Mouse (Mus musculus): ENCODE measurements at regions not wholly inside any gene's neighbourhood (a gene's known extent, or its start where the extent isn't known, plus 50 kb on each side); places are given as distances from the start of the nearest gene placed in this dataset.

- H3K9me3 ChIP-seq (replicated peaks; ENCODE audit: control insufficient read depth, low read length): no peaks in the 10 kb centered on the region
- H3K9ac ChIP-seq (ENCODE audit: low read length): no peak overlapping the region
- no peak overlapping the region for H3K27ac ChIP-seq (ENCODE audit: low read length)
- H3K36me3 ChIP-seq (ENCODE audit: control insufficient read depth, insufficient read depth): no peaks in the 10 kb centered on the region
- peak; percentile 58; the same call in 1 of the 2 replicates for ATAC-seq (replicated peaks; ENCODE audit: extremely low read depth, insufficient read depth, low FRiP score)
- H3K4me2 ChIP-seq (ENCODE audit: low read depth, low read length): peak overlapping the region; percentile 1; the same call in 1 of the 2 replicates
- no peak overlapping the region for H3K4me3 ChIP-seq (ENCODE audit: low read length)
- H3K4me1 ChIP-seq (ENCODE audit: control insufficient read depth, insufficient read depth, low read length): 0 out of 2 replicates have a peak, but pooled peaks cover 2% of the 10 kb centered on the region
- H3K27me3 ChIP-seq (ENCODE audit: control insufficient read depth, insufficient read depth, low read length): no peaks in the 10 kb centered on the region
- 52% methylated on average over 10 of the region's 10 CpGs for WGBS
Measured at GRCm38 (mm10) chr15:11533002-11533610, 133.6 kb upstream of the Tars start.

- Histone ChIP-seq H3K4me2 (ENCODE audit: low read depth, low read length) (peak overlapping the region; percentile 1; the same call in 1 of the 2 replicates), H3K36me3 (ENCODE audit: control insufficient read depth, insufficient read depth) (no peaks in the 10 kb centered on the region), H3K4me1 (ENCODE audit: control insufficient read depth, insufficient read depth, low read length) (0 out of 2 replicates have a peak, but pooled peaks cover 2% of the 10 kb centered on the region), H3K4me3 (ENCODE audit: low read length) (no peak overlapping the region), H3K9me3 (replicated peaks; ENCODE audit: control insufficient read depth, low read length) (no peaks in the 10 kb centered on the region), H3K27me3 (ENCODE audit: control insufficient read depth, insufficient read depth, low read length) (no peaks in the 10 kb centered on the region), H3K9ac (ENCODE audit: low read length) (no peak overlapping the region), H3K27ac (ENCODE audit: low read length) (no peak overlapping the region)
- WGBS: 63% methylated on average over 9 of the region's 9 CpGs
- ATAC-seq (replicated peaks; ENCODE audit: extremely low read depth, insufficient read depth, low FRiP score): no peak
Measured at GRCm38 (mm10) chr15:11532536-11532935, 133.1 kb upstream of the Tars start.

GRCm38 (mm10) chr15:11529819-11530810 lies 130.7 kb upstream of the Tars start:
- WGBS: 65% methylated on average over 8 of the region's 8 CpGs
- no peaks in the 10 kb centered on the region for H3K36me3 ChIP-seq (ENCODE audit: control insufficient read depth, insufficient read depth)
- no peak for ATAC-seq (replicated peaks; ENCODE audit: extremely low read depth, insufficient read depth, low FRiP score)
- H3K4me2 ChIP-seq (ENCODE audit: low read depth, low read length): no peak overlapping the region
- H3K4me3 ChIP-seq (ENCODE audit: low read length): no peak overlapping the region
- H3K4me1 ChIP-seq (ENCODE audit: control insufficient read depth, insufficient read depth, low read length): 0 out of 2 replicates have a peak, but pooled peaks cover 2% of the 10 kb centered on the region
- no peak overlapping the region for H3K27ac ChIP-seq (ENCODE audit: low read length)
- no peaks in the 10 kb centered on the region for H3K27me3 ChIP-seq (ENCODE audit: control insufficient read depth, insufficient read depth, low read length)
- H3K9me3 ChIP-seq (replicated peaks; ENCODE audit: control insufficient read depth, low read length): no peaks in the 10 kb centered on the region
- H3K9ac ChIP-seq (ENCODE audit: low read length): no peak overlapping the region

GRCm38 (mm10) chr15:11524337-11525106 lies 125.1 kb upstream of the Tars start:
- no peak overlapping the region for H3K27ac ChIP-seq (ENCODE audit: low read length)

GRCm38 (mm10) chr15:11518565-11518964 lies 119.1 kb upstream of the Tars start:
- H3K4me3 ChIP-seq (ENCODE audit: low read length): no peak overlapping the region
- no peak for ATAC-seq (replicated peaks; ENCODE audit: extremely low read depth, insufficient read depth, low FRiP score)

More at GRCm38 (mm10) chr15:11524337-11525106, 125.1 kb upstream of the Tars start:
- no peaks in the 10 kb centered on the region for H3K4me1 ChIP-seq (ENCODE audit: control insufficient read depth, insufficient read depth, low read length)
- H3K4me3 ChIP-seq (ENCODE audit: low read length): no peak overlapping the region
- H3K36me3 ChIP-seq (ENCODE audit: control insufficient read depth, insufficient read depth): no peaks in the 10 kb centered on the region
- no peaks in the 10 kb centered on the region for H3K27me3 ChIP-seq (ENCODE audit: control insufficient read depth, insufficient read depth, low read length)
- no peak overlapping the region for H3K4me2 ChIP-seq (ENCODE audit: low read depth, low read length)
- no peak overlapping the region for H3K9ac ChIP-seq (ENCODE audit: low read length)
- 78% methylated on average over 5 of the region's 5 CpGs for WGBS
- no peaks in the 10 kb centered on the region for H3K9me3 ChIP-seq (replicated peaks; ENCODE audit: control insufficient read depth, low read length)
- ATAC-seq (replicated peaks; ENCODE audit: extremely low read depth, insufficient read depth, low FRiP score): no peak

GRCm38 (mm10) chr15:11517892-11518291 lies 118.4 kb upstream of the Tars start:
- no peak for ATAC-seq (replicated peaks; ENCODE audit: extremely low read depth, insufficient read depth, low FRiP score)
- no peaks in the 10 kb centered on the region for H3K27me3 ChIP-seq (ENCODE audit: control insufficient read depth, insufficient read depth, low read length)
- no peaks in the 10 kb centered on the region for H3K4me1 ChIP-seq (ENCODE audit: control insufficient read depth, insufficient read depth, low read length)
- no peak overlapping the region for H3K27ac ChIP-seq (ENCODE audit: low read length)
- H3K4me2 ChIP-seq (ENCODE audit: low read depth, low read length): no peak overlapping the region
- H3K9ac ChIP-seq (ENCODE audit: low read length): no peak overlapping the region
- H3K9me3 ChIP-seq (replicated peaks; ENCODE audit: control insufficient read depth, low read length): no peaks in the 10 kb centered on the region
- no peaks in the 10 kb centered on the region for H3K36me3 ChIP-seq (ENCODE audit: control insufficient read depth, insufficient read depth)
- 73% methylated on average over 3 of the region's 3 CpGs for WGBS
- H3K4me3 ChIP-seq (ENCODE audit: low read length): no peak overlapping the region

More at GRCm38 (mm10) chr15:11518565-11518964, 119.1 kb upstream of the Tars start:
- Histone ChIP-seq H3K27ac (ENCODE audit: low read length) (no peak overlapping the region), H3K9ac (ENCODE audit: low read length) (no peak overlapping the region), H3K4me2 (ENCODE audit: low read depth, low read length) (no peak overlapping the region), H3K36me3 (ENCODE audit: control insufficient read depth, insufficient read depth) (no peaks in the 10 kb centered on the region), H3K27me3 (ENCODE audit: control insufficient read depth, insufficient read depth, low read length) (no peaks in the 10 kb centered on the region), H3K9me3 (replicated peaks; ENCODE audit: control insufficient read depth, low read length) (no peaks in the 10 kb centered on the region), H3K4me1 (ENCODE audit: control insufficient read depth, insufficient read depth, low read length) (no peaks in the 10 kb centered on the region)

GRCm38 (mm10) chr15:11505076-11505639 lies 105.7 kb upstream of the Tars start:
- Histone ChIP-seq H3K4me3 (ENCODE audit: low read length) (no peak overlapping the region), H3K27me3 (ENCODE audit: control insufficient read depth, insufficient read depth, low read length) (no peaks in the 10 kb centered on the region), H3K36me3 (ENCODE audit: control insufficient read depth, insufficient read depth) (no peaks in the 10 kb centered on the region), H3K4me2 (ENCODE audit: low read depth, low read length) (no peak overlapping the region), H3K4me1 (ENCODE audit: control insufficient read depth, insufficient read depth, low read length) (no peaks in the 10 kb centered on the region), H3K9ac (ENCODE audit: low read length) (no peak overlapping the region), H3K9me3 (replicated peaks; ENCODE audit: control insufficient read depth, low read length) (no peaks in the 10 kb centered on the region), H3K27ac (ENCODE audit: low read length) (no peak overlapping the region)
- 29% methylated on average over 4 of the region's 4 CpGs for WGBS
- ATAC-seq (replicated peaks; ENCODE audit: extremely low read depth, insufficient read depth, low FRiP score): no peak

- Histone ChIP-seq H3K36me3 (ENCODE audit: control insufficient read depth, insufficient read depth) (no peaks in the 10 kb centered on the region), H3K4me2 (ENCODE audit: low read depth, low read length) (no peak overlapping the region), H3K4me3 (ENCODE audit: low read length) (no peak overlapping the region), H3K9me3 (replicated peaks; ENCODE audit: control insufficient read depth, low read length) (no peaks in the 10 kb centered on the region), H3K27me3 (ENCODE audit: control insufficient read depth, insufficient read depth, low read length) (no peaks in the 10 kb centered on the region), H3K9ac (ENCODE audit: low read length) (no peak overlapping the region), H3K27ac (ENCODE audit: low read length) (no peak overlapping the region), H3K4me1 (ENCODE audit: control insufficient read depth, insufficient read depth, low read length) (no peaks in the 10 kb centered on the region)
- 87% methylated on average over 2 of the region's 2 CpGs for WGBS
- ATAC-seq (replicated peaks; ENCODE audit: extremely low read depth, insufficient read depth, low FRiP score): no peak
Measured at GRCm38 (mm10) chr15:11496436-11496835, 97.0 kb upstream of the Tars start.

Data from heart, embryonic 16.5 days (tissue).